Mouse (Mus musculus): ENCODE measurements around the gene Nup93.
"Not testable (repeated sequence)": the region's sequence is repeated elsewhere in the genome, so short reads cannot be mapped to it uniquely, and the experiment has no call there.

Nup93 gene

DNA sequence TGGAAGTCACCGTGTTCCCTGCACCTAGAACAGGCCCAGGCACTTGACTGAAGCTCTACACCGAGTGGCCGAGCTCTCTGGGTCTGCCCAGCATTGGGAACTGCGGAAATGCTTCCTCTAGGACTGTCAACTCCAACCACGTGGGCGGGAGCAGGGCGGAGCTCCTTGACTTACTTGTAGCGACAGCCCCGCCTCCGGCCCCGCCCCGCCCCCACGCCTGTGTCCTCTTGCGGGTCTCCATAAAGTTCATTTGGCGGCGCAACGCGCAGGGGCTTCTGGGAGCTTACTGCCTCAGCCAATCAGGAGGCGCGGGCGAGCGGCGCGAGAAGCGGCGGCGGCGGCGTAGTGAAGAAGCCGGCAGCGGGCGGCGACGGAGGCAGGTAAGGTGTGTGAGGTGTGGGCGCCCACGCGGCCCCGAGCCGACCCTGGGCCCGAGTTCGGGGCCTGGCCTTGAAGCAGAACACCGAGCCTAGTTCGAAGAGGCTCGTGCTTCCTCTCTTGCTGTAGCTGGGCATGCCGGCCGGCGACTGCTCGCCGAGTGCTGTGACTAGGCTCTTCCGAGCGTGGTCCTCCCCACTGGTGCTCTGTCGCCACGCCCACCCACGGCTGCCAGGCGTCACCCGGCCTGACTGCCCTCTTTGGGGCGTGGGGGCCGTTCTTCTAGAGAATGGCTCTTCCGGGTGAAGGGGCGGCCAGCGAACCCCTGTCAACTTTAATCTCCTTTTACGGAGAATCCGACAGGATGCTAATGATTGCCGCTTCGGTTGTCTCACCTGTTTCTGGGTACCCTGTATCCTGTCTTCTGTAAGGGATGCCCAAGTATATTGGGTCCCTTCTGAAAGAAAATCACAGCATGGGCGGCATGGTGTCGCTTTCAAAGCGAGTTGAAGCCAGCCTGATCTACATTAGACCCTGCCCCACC lies at the start of gene Nup93:
Gene Nup93, plus strand, starts transcription at position 313 of the 922 bp plus-strand sequence.
- DNase-seq, result peak; percentile 99

- DNase-seq, result not testable (repeated sequence)
Observed at GRCm38 (mm10) chr8:94165772-94166171, 48.6 kb upstream of the Nup93 start.

DNA sequence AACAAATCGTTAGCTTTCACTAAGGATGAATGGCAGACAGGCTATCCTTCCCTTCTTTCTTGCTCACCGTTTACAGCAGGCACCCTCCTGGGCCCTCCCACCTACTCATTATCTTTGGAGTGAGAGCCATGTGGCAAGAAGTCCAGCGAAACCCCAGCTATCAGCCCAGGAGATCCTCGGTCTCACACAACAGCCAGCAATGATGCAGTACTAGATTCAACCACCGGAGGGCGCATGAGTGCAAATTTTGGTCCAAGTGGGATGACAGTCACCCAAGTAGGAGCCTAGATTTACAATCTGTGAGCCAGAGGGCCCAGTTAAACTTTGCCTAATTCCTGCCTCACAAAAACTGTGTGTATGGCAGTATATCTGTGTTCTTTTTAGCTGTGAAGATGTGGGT lies 47.1 kb upstream of the Nup93 start:
- DNase-seq, result peak; percentile 91

DNA sequence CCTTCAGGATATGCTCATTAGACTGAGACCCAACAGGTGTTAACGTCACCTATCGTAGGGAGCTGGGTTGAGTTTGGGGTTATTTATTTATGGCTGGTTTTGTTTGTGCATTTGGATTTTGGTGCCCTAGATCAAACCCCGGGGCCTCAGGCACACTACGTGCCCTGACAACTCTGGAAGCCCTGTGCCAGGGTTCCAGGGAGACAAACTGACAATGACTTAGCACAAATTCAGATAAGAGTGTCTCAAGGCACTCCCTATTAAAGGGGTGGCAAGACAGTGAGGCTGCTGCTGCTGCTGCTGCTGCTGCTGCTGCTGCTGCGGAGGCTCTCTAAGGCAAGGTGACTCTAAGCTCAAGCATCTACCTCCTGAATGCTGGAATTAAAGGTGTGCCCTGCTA lies 44.8 kb upstream of the Nup93 start:
- no peak for DNase-seq

- peak; percentile 52 for DNase-seq
Observed at GRCm38 (mm10) chr8:94171321-94171755, 43.0 kb upstream of the Nup93 start.

DNA sequence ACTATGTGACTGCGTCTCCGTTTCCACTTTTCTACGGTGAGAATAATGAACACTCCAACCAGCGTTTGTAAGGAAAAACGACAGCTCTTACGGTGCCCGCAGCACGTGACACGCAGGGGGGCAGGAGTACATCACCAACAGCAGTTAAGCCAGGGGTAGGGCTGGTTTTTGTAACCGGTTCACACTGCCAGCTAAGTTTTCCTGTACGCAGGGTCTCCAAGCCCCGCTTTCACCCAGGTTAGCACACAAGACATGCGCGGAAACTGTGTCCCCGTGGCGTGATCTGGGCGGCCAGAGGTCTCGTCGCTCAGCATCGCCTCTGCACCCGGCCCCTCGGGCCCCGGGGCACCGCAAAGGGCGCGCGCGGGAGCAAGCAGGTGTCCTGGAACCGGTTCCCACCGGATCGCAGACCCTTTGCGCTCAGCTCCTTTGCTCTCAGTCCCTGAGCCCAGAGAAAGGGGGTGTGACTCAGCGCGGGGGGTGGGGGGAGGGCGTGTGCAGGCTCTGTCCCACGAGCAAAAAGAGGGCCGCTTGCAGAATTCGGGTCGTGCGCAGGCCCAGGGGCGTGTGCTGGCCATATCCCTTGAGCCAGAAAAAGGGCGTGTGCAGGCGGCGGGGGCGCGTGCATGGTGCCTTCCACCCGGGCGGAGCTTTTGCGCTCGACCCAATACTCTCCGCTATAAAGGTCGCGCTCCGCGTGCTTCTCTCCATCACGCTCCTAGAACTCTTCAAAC lies 42.1 kb upstream of the Nup93 start, which contains the start of gene Mt2:
Gene Mt2, plus strand, starts transcription at position 590 of the 734 bp plus-strand sequence.
- DNase-seq, result peak; percentile 76

DNA sequence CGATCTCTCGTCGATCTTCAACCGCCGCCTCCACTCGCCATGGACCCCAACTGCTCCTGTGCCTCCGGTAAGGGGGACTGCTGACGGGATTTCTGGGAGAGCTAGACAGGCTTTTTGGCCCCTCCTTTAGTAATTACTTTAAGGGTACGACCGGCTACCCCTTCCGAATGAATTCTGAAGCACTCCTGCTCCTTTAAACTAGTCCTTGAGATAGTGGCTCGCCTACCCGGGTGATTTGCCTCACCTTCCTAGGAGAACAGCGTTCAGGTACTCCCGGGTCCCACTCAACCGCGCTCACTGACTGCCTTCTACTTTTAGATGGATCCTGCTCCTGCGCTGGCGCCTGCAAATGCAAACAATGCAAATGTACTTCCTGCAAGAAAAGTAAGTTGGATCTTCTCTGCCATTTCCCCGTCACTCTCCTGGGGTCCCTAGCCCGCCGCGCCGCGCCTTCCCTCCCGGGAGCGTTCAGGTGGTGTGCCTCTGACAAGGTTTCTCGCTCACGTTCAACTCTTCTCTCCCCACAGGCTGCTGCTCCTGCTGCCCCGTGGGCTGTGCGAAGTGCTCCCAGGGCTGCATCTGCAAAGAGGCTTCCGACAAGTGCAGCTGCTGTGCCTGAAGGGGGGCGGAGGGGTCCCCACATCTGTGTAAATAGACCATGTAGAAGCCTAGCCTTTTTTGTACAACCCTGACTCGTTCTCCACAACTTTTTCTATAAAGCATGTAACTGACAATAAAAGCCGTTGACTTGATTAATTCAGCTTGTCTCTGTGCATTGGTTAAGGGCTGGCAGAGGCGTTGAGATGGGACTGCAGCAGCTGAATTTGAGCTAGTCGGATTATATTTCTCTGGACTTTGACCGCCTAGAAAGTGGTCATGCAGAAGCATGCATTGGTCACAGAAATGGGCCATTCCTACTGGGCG lies 41.3 kb upstream of the Nup93 start:
- DNase-seq, result no peak

- DNase-seq, result no peak
Observed at GRCm38 (mm10) chr8:94173848-94174403, 40.4 kb upstream of the Nup93 start.

DNA sequence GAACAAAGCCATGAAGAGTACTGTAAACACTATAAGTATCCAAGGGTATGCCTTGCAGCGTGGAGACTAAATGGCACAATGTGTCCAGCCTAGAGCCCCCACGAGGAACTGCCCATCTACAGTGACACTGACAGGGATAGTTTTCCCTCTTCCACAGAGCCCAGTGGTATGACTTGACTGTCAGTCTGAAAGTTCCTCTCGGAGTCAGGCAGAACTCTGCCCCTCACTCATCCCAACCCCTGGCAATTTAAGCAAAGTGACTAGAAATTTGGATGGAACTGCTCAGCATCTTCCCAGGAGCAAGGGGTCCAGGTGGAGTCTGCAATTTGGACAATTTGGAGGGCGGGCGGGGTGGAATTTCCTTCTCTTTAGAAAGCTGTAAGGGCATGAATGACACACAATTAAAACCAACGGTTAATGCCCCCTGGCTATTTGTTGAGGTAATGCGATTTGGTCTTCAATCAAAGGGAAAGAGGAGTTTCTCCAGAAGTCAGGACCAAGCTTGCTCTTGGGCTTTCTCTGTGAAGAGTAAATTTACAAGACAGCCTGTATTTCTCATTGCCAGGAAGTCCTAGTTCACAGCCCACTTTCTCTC lies 39.6 kb upstream of the Nup93 start:
- DNase-seq, result no peak

- DNase-seq, result no peak
Observed at GRCm38 (mm10) chr8:94177716-94178390, 36.5 kb upstream of the Nup93 start.

DNA sequence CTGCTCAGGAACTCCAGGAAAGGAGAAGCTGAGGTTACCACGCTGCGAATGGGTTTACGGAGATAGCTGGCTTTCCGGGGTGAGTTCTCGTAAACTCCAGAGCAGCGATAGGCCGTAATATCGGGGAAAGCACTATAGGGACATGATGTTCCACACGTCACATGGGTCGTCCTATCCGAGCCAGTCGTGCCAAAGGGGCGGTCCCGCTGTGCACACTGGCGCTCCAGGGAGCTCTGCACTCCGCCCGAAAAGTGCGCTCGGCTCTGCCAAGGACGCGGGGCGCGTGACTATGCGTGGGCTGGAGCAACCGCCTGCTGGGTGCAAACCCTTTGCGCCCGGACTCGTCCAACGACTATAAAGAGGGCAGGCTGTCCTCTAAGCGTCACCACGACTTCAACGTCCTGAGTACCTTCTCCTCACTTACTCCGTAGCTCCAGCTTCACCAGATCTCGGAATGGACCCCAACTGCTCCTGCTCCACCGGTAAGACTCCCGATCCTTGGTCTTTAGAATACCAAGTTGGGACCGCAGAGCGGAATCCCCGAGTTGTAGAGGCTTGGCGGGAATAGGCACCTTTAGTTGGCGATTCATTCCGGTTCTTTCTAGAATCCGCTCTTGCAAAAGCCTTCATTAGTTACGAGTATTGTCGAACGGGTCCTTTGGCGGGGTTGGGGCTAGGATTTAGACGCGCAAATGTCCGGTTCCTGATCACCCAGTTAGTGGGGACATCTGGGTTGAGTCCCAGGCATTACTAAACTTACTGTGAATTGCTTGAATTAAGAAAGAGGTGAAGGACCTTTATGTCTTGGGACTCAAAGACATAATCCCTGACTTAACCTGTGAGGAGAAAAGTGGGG lies 35.3 kb upstream of the Nup93 start, which contains the start of gene Mt1:
Gene Mt1, plus strand, starts transcription at position 226 of the 856 bp plus-strand sequence.
- peak; percentile 91 for DNase-seq

DNA sequence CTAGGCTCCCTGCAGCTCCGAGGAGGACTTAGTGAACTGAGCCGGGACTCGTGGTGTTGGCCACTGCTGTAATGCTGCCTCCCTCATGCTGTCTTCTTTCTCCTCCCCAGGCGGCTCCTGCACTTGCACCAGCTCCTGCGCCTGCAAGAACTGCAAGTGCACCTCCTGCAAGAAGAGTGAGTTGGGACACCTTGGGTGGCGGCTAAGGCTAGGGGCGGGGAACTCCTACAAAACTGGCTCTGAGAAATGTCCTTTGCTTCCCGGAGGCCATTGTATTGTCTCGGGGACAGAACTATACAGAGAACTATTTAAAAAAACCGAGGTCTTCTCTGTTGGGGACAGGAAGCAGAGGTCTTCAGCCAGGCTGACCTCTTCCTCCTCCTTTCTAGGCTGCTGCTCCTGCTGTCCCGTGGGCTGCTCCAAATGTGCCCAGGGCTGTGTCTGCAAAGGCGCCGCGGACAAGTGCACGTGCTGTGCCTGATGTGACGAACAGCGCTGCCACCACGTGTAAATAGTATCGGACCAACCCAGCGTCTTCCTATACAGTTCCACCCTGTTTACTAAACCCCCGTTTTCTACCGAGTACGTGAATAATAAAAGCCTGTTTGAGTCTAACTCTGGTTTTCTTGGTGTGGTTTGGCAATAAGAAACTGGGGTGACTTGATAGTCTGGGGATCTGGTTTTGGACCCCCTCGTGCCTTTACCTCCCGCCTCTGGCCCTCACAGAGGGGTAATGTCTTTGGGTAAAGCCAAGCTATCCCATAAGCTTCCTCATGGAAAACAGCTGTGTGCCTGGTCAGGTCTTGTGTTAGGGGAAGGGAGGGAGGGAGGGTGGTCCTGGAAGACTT lies 34.4 kb upstream of the Nup93 start:
- DNase-seq, result no peak

DNA sequence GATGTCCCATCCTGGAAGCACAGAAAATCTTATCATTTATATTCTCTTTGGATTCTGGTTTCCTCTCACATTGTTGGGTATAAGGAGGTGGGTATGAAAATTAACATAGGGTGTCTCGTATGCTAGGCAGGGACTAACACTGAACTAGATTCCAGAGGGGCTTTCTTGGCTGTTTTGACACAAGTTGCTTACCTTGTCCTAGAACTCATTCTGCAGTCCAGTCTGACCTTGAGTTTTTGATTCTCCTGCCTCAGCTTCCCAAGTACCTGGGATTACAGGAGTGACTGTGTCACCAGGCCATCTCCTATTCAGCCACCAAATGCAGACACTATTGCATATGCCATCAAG lies 33.8 kb upstream of the Nup93 start:
- no peak for DNase-seq

DNA sequence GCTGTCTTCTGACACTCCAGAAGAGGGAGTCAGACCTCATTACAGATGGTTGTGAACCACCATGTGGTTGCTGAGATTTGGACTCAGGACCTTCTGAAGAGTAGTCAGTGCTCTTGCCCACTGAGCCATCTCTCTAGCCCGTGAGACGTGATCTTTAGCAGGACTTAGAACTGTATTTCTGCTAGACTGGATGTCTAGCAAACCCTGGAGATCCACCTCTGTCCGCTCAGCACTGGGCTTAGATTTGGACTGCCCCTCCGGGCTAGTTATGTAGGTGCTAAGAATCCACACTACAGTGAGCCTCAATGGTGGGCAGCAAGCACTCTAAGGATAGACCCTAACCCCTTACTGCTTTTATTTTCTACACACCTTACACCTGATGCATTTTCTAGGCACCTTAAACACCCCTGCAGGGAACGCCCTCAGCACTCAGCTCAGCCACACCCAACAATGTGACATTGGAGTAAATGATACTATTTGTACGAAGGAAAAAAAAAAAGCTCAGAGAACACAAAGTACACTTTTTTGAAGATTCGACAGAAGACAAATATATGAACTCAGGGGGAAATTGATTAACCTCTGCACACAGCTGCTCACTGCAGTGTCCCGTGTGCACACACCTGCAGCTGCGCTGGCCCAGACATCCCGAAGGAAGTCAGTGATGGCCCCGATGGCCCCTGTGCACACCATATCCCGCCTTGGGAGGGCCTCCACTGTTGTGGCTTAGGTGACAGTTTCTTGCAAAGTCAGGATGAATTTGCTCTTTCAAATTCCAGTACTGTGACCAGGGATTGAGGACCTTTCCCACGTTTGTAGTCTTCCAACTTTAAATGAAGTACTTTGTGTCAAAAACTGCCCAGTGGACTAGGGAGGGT lies 32.1 kb upstream of the Nup93 start:
- no peak for DNase-seq

GRCm38 (mm10) chr8:94183117-94183516 lies 31.2 kb upstream of the Nup93 start:
- peak; percentile 83 for DNase-seq

DNA sequence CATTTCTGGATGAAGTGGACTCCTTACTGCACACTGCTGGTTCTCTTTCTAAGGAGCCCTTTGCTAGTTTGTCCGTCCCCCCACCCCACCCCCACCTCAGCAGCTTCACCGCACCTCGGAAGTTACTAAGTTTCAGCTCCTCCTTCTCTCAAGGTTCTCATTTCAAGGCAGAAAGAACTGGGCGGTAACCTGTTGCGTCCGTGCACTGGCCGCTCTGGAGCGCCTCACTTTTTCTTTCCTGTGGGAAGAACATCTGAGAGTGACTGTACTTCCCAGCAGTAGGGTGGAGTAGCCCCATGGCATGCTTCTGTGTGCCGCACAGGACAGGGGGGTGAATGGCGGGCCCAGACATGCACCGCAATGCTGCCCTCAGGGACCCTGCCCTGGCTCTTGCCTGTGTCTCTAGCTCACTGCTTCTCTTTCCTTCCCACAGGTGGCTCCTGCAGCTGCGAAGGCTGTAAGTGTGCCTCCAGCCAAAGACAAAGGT lies 30.0 kb upstream of the Nup93 start:
- no peak for DNase-seq

GRCm38 (mm10) chr8:94185791-94186190 lies 28.6 kb upstream of the Nup93 start:
- DNase-seq, result no peak

GRCm38 (mm10) chr8:94186542-94186941 lies 27.8 kb upstream of the Nup93 start:
- peak; percentile 84 for DNase-seq

Measured in lung, postnatal 10 days (tissue).